Mouse (Mus musculus) erythroblast, embryonic 14.5 days (primary cell): ENCODE results near the gene Acadsb.

Source experiments
- GATA1 ChIP-seq: IDR thresholded peaks from 2 replicates; pipeline ENCODE4 v1.6.1; 2012; ENCODE audit warnings: low read length, inconsistent platforms, mixed read lengths
- TAL1 ChIP-seq: IDR thresholded peaks from 3 replicates; pipeline ENCODE4 v1.6.1; 2012; ENCODE audit warnings: low read length, inconsistent platforms, mixed read lengths

DNA sequence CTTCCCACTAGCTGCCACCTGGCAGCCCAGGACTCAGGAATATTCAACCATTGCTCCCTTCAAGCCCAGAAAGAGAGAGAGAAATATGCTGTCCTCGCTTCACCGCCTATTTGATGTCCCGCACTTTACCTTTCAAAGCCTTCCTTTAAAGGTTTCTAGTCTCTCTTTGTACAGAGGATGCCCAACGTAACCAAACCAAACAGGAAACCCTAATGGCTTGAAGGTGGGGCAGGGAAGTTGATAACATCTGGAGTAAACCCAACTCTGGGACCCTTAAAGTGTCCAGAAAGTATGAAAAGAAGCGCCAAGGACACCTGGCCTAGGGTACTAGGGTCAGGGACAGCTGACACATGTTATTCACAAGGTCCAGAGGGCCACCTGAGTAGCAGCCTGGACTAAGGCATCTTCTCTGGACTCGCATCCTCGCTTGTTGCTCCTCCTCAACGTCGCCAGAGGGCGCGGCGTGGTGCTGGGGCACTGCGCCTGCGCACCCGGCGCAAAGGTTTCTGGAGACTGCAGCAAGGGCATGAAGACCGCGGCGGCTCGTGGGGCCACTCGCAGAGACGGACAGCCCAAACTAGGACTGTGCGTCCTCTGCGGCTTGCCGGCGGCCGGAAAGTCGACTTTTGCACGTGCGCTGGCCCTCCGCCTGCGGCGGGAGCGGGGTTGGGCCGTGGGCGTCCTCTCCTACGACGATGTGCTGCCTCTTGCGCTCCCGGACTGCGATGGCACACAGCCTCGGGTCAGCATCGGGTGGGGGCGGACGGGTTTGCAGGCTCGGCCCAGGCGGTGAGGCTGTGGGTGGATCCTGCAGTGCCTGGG is 39.5 kb upstream of the Acadsb start, which contains the start of gene Pstk:
- no peak for TF ChIP-seq TAL1
- no peak for TF ChIP-seq GATA1
